Mouse (Mus musculus): ENCODE data around the gene Slc24a4. TPM values are rescaled to one million over a fixed set of nuclear protein-coding genes. Genes with fewer than 3 reads are reported as not detected.
A peak's percentile ranks its signal among the peaks of the same experiment; 100 is the strongest.

The Slc24a4 gene
- polyA plus RNA-seq, 1 experiment from 2014 or later, result 0.20 TPM

GRCm38 (mm10) chr12:102285318-102285717 lies 156.8 kb downstream of the Slc24a4 start:
- no peak overlapping the region for H3K4me2 ChIP-seq
- WGBS (ENCODE audit: insufficient replicate concordance), result 49% methylated on average over 6 of the region's 6 CpGs

GRCm38 (mm10) chr12:102285779-102286178 lies 157.2 kb downstream of the Slc24a4 start:
- Histone ChIP-seq H3K9me3 (replicated peaks) (no peaks in the 10 kb centered on the region), H3K4me2 (no peak overlapping the region), H3K9ac (no peak overlapping the region), H3K36me3 (replicated peaks) (no peaks in the 10 kb centered on the region), H3K27me3 (peaks cover 25% of the 10 kb centered on the region), H3K4me3 (replicated peaks) (no peak overlapping the region), H3K27ac (replicated peaks) (no peak overlapping the region), H3K4me1 (replicated peaks) (peaks cover 52% of the 10 kb centered on the region)
- WGBS (ENCODE audit: insufficient replicate concordance), result 51% methylated on average over 5 of the region's 5 CpGs
- ATAC-seq (ENCODE audit: insufficient read depth), result no peak

More at GRCm38 (mm10) chr12:102285318-102285717, 156.8 kb downstream of the Slc24a4 start:
- H3K27ac ChIP-seq (replicated peaks), result no peak overlapping the region
- peaks cover 25% of the 10 kb centered on the region for H3K27me3 ChIP-seq
- no peak overlapping the region for H3K4me3 ChIP-seq (replicated peaks)
- no peak overlapping the region for H3K9ac ChIP-seq
- no peaks in the 10 kb centered on the region for H3K36me3 ChIP-seq (replicated peaks)
- H3K4me1 ChIP-seq (replicated peaks), result peaks cover 52% of the 10 kb centered on the region
- H3K9me3 ChIP-seq (replicated peaks), result no peaks in the 10 kb centered on the region
- no peak for ATAC-seq (ENCODE audit: insufficient read depth)

- no peak for ATAC-seq (ENCODE audit: insufficient read depth)
- no peaks in the 10 kb centered on the region for H3K9me3 ChIP-seq (replicated peaks)
- H3K27ac ChIP-seq (replicated peaks), result peak overlapping the region; percentile 34; the same call in 1 of the 2 replicates
- no peak overlapping the region for H3K9ac ChIP-seq
- 49% methylated on average over 10 of the region's 10 CpGs for WGBS (ENCODE audit: insufficient replicate concordance)
- no peak overlapping the region for H3K4me2 ChIP-seq
- peaks cover 25% of the 10 kb centered on the region for H3K27me3 ChIP-seq
- no peak overlapping the region for H3K4me3 ChIP-seq (replicated peaks)
- H3K36me3 ChIP-seq (replicated peaks), result no peaks in the 10 kb centered on the region
- peaks cover 61% of the 10 kb centered on the region for H3K4me1 ChIP-seq (replicated peaks)
Measured at GRCm38 (mm10) chr12:102286681-102287414, 158.3 kb downstream of the Slc24a4 start.

DNA sequence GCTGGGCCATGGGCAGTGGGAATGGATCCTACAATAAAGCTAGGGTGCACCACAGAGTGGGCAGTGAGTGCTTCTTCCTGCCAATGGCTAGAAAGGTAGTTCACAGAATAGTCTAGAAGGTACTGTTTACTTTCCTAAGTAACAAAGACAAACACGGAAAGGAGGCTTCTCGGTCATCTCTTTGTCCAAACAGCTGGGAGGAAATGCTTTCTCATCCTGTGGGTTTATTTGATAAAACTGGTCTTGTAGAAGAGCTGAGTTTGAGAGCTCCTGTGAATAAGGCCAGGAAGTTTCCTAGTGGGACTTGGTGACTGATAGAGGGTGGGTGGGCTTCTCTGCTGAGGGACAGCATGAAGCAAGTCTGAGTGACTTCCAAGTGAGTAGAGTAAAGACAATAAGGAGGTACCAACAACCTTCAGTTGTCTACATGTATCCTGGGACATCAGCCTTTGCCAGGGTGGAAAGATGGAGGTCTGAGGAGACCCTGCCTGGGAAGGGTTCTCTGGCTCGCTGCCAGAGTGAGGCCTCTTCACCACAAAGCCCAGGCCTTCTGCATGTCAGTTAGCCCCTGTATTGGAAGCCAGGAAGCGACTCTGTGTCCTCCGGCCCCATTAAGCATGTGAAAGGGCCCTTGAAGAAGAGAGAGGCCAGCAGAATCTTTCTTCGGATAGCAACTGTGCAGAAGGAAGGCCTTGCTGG lies 159.5 kb downstream of the Slc24a4 start:
- no peak overlapping the region for H3K4me2 ChIP-seq
- H3K4me1 ChIP-seq (replicated peaks), result peaks cover 68% of the 10 kb centered on the region
- no peak overlapping the region for H3K4me3 ChIP-seq (replicated peaks)
- no peak overlapping the region for H3K27ac ChIP-seq (replicated peaks)
- no peak overlapping the region for H3K9ac ChIP-seq
- no peak for ATAC-seq (ENCODE audit: insufficient read depth)
- no peaks in the 10 kb centered on the region for H3K36me3 ChIP-seq (replicated peaks)
- WGBS (ENCODE audit: insufficient replicate concordance), result 17% methylated on average over 6 of the region's 6 CpGs
- H3K27me3 ChIP-seq, result peaks cover 18% of the 10 kb centered on the region
- H3K9me3 ChIP-seq (replicated peaks), result no peaks in the 10 kb centered on the region

- Histone ChIP-seq H3K27me3 (peaks cover 10% of the 10 kb centered on the region; the same call in 1 of the 2 replicates), H3K4me1 (replicated peaks) (peaks cover 68% of the 10 kb centered on the region), H3K27ac (replicated peaks) (no peak overlapping the region), H3K4me2 (no peak overlapping the region), H3K36me3 (replicated peaks) (no peaks in the 10 kb centered on the region), H3K9ac (no peak overlapping the region), H3K4me3 (replicated peaks) (no peak overlapping the region), H3K9me3 (replicated peaks) (no peaks in the 10 kb centered on the region)
- ATAC-seq (ENCODE audit: insufficient read depth), result no peak
- WGBS (ENCODE audit: insufficient replicate concordance), result 46% methylated on average over 2 of the region's 2 CpGs
Measured at GRCm38 (mm10) chr12:102288846-102289245, 160.3 kb downstream of the Slc24a4 start.

- WGBS (ENCODE audit: insufficient replicate concordance), result 84% methylated on average over 1 of the region's 1 CpGs
- peaks cover 62% of the 10 kb centered on the region for H3K4me1 ChIP-seq (replicated peaks)
Measured at GRCm38 (mm10) chr12:102289568-102289967, 161.0 kb downstream of the Slc24a4 start.

DNA sequence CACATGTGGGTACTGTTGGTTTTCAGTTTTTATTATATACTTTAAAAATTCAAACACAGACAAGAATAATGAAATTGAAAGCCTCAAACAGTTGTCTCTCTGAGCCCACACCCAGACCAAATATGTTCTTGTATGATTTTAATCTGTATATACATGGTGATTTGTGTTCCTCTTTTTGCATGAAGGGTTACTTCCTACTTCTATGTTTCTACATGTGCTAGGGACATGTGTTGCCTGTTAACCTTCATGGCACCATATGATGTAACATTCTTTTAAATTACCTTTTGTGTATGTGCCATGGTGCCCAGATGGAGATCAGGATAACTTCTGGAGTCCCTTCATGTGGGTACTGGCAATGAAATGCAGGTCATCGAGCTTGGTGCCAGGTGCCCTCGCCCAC lies 162.1 kb downstream of the Slc24a4 start:
- peaks cover 57% of the 10 kb centered on the region for H3K4me1 ChIP-seq (replicated peaks)
- ATAC-seq (ENCODE audit: insufficient read depth), result no peak
- H3K36me3 ChIP-seq (replicated peaks), result no peaks in the 10 kb centered on the region
- no peak overlapping the region for H3K27ac ChIP-seq (replicated peaks)
- no peak overlapping the region for H3K4me3 ChIP-seq (replicated peaks)
- WGBS (ENCODE audit: insufficient replicate concordance), result 54% methylated on average over 2 of the region's 2 CpGs
- no peak overlapping the region for H3K9ac ChIP-seq
- H3K9me3 ChIP-seq (replicated peaks), result no peaks in the 10 kb centered on the region
- H3K4me2 ChIP-seq, result no peak overlapping the region
- no peaks in the 10 kb centered on the region for H3K27me3 ChIP-seq

More at GRCm38 (mm10) chr12:102289568-102289967, 161.0 kb downstream of the Slc24a4 start:
- Histone ChIP-seq H3K4me2 (no peak overlapping the region), H3K9ac (no peak overlapping the region), H3K27ac (replicated peaks) (no peak overlapping the region), H3K4me3 (replicated peaks) (no peak overlapping the region), H3K27me3 (0 out of 2 replicates have a peak, but pooled peaks cover 3% of the 10 kb centered on the region), H3K9me3 (replicated peaks) (no peaks in the 10 kb centered on the region), H3K36me3 (replicated peaks) (no peaks in the 10 kb centered on the region)
- no peak for ATAC-seq (ENCODE audit: insufficient read depth)

- H3K9me3 ChIP-seq (replicated peaks), result no peaks in the 10 kb centered on the region
- H3K4me2 ChIP-seq, result no peak overlapping the region
- peaks cover 57% of the 10 kb centered on the region for H3K4me1 ChIP-seq (replicated peaks)
- H3K4me3 ChIP-seq (replicated peaks), result no peak overlapping the region
- no peak overlapping the region for H3K27ac ChIP-seq (replicated peaks)
- H3K36me3 ChIP-seq (replicated peaks), result no peaks in the 10 kb centered on the region
- no peak for ATAC-seq (ENCODE audit: insufficient read depth)
- 31% methylated on average over 6 of the region's 6 CpGs for WGBS (ENCODE audit: insufficient replicate concordance)
- H3K27me3 ChIP-seq, result no peaks in the 10 kb centered on the region
- no peak overlapping the region for H3K9ac ChIP-seq
Measured at GRCm38 (mm10) chr12:102291686-102292085, 163.2 kb downstream of the Slc24a4 start.

- no peaks in the 10 kb centered on the region for H3K27me3 ChIP-seq
- peaks cover 56% of the 10 kb centered on the region for H3K4me1 ChIP-seq (replicated peaks)
- WGBS (ENCODE audit: insufficient replicate concordance), result 55% methylated on average over 7 of the region's 7 CpGs
- no peak overlapping the region for H3K27ac ChIP-seq (replicated peaks)
- H3K4me2 ChIP-seq, result no peak overlapping the region
- H3K9ac ChIP-seq, result no peak overlapping the region
- no peak for ATAC-seq (ENCODE audit: insufficient read depth)
- no peak overlapping the region for H3K4me3 ChIP-seq (replicated peaks)
- no peaks in the 10 kb centered on the region for H3K9me3 ChIP-seq (replicated peaks)
- H3K36me3 ChIP-seq (replicated peaks), result no peaks in the 10 kb centered on the region
Measured at GRCm38 (mm10) chr12:102292501-102293215, 164.1 kb downstream of the Slc24a4 start.

DNA sequence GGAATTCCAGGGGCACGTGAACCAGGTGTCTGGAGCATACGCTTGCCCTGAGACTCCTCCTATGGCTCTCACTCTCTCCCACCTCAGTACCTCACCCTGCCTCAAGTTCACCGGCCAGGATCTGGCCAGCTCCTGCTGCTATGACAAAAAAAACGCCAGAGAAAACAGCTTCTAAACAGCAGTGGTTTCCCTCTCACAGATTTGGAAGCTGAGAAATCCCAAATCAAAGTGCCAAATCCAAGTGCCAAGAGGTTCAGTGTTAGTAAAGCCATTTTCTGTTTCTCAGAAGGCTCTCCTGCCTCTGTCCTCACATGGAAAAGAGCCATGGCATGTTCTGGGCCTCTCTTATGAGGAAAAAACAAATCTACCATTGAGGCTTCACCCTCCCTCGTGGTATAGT lies 166.1 kb downstream of the Slc24a4 start:
- Histone ChIP-seq H3K9me3 (replicated peaks) (no peaks in the 10 kb centered on the region), H3K4me2 (no peak overlapping the region), H3K27me3 (no peaks in the 10 kb centered on the region), H3K9ac (no peak overlapping the region), H3K4me3 (replicated peaks) (no peak overlapping the region), H3K27ac (replicated peaks) (no peak overlapping the region), H3K36me3 (replicated peaks) (no peaks in the 10 kb centered on the region), H3K4me1 (replicated peaks) (peaks cover 58% of the 10 kb centered on the region)
- WGBS (ENCODE audit: insufficient replicate concordance), result 54% methylated on average over 5 of the region's 5 CpGs
- no peak for ATAC-seq (ENCODE audit: insufficient read depth)

- no peak overlapping the region for H3K4me3 ChIP-seq (replicated peaks)
- WGBS (ENCODE audit: insufficient replicate concordance), result 33% methylated on average over 7 of the region's 7 CpGs
- H3K36me3 ChIP-seq (replicated peaks), result no peaks in the 10 kb centered on the region
- H3K4me1 ChIP-seq (replicated peaks), result peaks cover 61% of the 10 kb centered on the region
- no peak overlapping the region for H3K27ac ChIP-seq (replicated peaks)
- H3K27me3 ChIP-seq, result no peaks in the 10 kb centered on the region
- no peak overlapping the region for H3K4me2 ChIP-seq
- no peak overlapping the region for H3K9ac ChIP-seq
- no peak for ATAC-seq (ENCODE audit: insufficient read depth)
- no peaks in the 10 kb centered on the region for H3K9me3 ChIP-seq (replicated peaks)
Measured at GRCm38 (mm10) chr12:102295230-102295629, 166.7 kb downstream of the Slc24a4 start.
